Mouse (Mus musculus) heart, postnatal 0 days (tissue): ENCODE data around the gene Dph5.

Experiments
- CTCF ChIP-seq: IDR thresholded peaks from 2 replicates; pipeline ENCODE4 v1.5.1; 2016; ENCODE audit warnings: antibody characterized with exemption, control low read depth, low read depth
- EP300 ChIP-seq: IDR thresholded peaks from 2 replicates; pipeline ENCODE4 v1.6.1; 2016; ENCODE audit warnings: antibody characterized with exemption, low read depth

- peak; percentile 61 for TF ChIP-seq CTCF
- no peak for TF ChIP-seq EP300
Observed at GRCm38 (mm10) chr3:115936734-115937599, 49.3 kb downstream of the Dph5 start.
